Mouse (Mus musculus): ENCODE measurements around the gene Ltb. TPM values are rescaled to one million over a fixed set of nuclear protein-coding genes. Genes with fewer than 3 reads are reported as not detected.

The Ltb gene
- 1 to 10 TPM; 1.4 to 1.8 TPM for total RNA-seq (2021)

DNA sequence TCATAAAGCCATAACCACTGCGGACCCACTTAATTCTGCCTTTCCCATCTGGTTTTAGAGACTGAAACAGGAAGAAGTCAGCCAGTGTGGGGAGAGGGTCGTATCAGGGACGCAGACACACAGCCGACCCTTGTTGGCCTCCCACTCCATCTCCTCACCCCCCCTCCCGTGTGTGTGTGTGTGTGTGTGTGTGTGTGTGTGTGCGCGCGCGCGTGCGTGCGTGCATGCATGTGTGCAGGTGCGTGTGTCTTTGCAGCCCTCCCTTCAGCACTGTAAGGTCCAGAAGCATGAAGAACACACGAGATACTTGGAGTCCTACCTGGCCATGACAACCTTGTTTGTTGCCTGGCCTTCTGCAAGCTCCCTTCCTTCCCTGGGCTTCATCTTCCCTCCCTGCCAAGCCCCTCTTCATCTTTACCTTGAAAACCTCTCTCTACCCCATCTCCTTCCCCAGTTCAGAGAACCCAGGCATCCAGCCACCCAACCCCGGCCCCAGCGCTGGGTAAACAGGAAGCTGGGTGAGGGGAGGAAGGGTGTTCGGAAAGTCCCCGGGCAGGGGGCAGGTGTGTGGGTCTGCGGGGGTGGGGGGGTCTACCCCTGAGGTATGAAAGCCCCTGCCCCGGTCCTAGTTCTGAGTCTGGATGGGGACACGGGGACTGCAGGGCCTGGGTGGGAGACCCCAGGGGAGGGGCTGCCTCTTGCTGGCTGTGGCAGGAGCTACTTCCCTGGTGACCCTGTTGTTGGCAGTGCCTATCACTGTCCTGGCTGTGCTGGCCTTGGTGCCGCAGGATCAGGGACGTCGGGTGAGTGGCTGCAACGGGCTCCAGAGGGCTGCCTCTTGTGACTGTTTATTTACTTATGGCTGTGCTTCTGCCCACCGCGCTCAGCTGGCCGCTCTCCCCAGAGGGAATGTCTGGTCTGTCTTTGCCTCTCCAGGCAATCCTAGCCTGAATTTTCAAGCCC is at the start of gene Ltb:
Gene Ltb (plus strand): TSS at position 559 of the 963 bp plus-strand sequence.
- intact Hi-C loops (cut with DNase I), result loop anchor here (2.0 kb wide), 1 partner anchor 15 kb away; no protein-coding TSS in a partner anchor
- no peak for DNase-seq (ENCODE audit: low spot score)

DNA sequence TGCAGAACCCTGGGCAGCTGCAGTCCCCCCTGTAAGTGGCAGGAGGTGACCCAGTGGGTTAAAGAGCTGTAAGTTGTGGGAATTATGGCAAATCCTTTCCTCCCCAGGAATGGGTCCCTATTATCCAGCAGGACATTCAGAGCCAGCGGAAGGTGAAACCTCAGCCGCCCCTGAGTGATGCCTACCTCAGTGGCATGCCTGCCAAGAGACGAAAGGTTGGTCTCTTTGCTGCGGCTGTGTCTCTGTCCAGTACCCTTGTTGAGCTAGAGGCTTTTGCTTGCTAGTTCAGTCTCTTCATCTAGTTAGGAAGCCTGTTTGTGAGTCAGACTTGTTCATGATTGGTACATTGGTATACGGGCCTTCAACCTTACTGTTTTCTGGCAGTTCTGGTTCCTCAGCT is 48.1 kb upstream of the Ltb start:
- intact Hi-C loops (cut with DNase I), result no loop called here
- no peak for DNase-seq (ENCODE audit: low spot score)

DNA sequence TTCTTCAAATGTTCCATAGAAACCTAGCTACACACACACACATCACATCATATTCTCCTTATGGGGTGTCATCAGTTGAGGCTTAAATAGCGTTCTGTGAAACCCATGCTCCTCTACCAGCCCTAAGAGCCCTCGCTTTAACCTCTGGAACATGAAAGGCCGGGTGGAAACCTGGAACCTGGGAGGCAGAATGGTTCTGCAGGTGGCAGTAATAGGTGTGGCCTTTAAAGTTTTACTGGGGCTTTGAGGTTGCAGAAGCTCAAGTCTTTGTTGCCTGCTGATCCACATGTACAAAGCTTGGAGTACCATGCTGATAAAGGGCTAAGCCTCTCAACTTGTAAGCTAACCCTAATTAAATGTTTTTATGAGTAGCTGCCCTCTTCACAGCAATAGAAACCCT is 46.9 kb upstream of the Ltb start:
- intact Hi-C loops (cut with DNase I), result no loop called here
- no peak for DNase-seq (ENCODE audit: low spot score)

DNA sequence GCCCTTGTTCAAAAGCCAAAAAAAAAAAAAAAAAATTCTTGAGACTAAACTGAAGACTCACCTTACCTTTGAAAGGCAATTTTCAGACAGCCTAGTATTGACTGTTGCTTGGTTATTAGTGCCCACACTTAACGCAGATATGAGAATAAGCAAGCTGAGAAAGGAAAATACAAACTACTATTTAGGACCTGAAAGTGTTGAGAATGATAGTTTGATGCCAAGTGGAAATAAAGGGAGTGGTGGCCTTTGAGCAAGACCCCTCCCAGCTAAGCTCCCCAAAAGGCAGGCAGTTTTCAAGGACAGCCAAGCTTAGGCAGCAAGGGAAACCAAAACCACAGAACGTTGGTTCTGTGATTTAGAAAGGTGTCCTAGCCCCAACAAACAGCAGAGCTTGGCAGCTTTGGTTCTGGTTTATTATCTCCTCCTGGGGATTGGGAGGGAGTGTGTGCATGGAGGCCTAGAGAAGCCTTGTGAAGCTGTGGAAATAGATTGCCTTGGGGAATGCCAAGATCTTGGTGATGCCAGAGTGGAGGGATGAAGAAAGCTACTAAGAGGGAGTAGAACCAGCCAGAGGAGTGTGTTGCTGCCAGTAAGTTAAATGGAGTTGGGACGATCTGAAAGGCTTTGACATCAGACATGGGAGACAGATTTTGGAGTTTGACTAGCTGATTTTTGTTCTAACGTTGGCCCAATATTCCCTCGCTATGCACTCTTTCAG is 46.2 kb upstream of the Ltb start:
- intact Hi-C loops (cut with DNase I), result no loop called here

DNA sequence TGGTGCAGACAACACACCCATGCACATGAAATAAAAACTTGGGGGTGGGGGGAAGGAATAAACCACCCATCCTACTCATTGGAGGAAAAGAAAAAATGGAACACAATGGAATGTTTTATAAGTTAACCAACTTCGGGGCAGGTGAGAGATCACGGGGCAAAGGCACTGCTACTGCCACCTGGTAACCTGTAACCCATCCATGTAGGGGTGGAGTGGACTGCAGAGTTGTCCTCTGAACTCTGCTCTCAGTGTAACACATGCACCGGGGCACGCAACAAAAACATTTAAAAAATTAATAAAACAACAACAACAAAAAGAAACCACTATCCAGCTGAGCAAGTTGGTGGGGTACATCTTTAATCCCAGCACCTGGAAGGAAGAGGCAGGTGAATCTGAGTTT is 42.1 kb upstream of the Ltb start:
- intact Hi-C loops (cut with DNase I), result no loop called here
- DNase-seq (ENCODE audit: low spot score), result no peak

More for the DNA sequence above, 46.2 kb upstream of the Ltb start:
- DNase-seq (ENCODE audit: low spot score), result no peak

DNA sequence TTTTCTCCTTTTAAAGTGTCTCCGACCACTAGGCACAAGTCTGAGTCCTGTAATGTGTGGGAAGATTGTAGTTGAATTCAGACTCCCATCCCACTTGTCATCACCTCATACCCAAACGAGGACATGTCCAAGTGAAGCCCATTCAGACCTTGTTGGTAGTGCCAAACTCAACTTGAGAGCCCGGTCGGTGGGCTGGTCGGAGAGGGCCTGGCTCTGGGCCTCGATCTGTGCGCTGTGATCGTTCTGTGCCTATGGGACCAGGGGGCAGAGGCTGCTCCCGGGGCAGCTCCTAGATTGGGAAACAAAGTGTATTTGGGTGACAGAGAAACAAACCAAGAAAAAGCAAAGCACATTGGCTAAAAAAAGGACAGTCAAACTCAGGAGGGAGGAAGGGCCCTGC is 41.2 kb upstream of the Ltb start:
- intact Hi-C loops (cut with DNase I), result no loop called here
- no peak for DNase-seq (ENCODE audit: low spot score)

DNA sequence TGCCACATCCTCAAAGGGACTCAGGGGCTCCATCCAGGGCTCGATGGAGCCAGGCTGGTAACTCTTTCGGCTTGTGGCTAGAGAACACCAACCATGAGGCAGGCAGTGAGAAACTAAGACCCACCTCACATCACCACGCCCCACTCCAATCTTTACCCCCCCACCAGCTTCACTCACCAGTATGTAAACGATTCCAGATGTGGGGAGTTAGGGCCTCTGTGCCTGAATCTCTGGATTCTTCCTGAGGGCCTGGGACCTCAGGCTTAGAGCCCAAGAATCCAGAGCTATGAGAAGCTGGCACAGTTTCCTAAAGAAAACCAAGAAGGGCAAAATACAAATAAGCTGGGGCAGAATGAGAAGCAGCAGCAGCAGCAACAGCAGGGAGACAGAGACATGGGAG is 40.3 kb upstream of the Ltb start:
- intact Hi-C loops (cut with DNase I), result no loop called here
- no peak for DNase-seq (ENCODE audit: low spot score)

DNA sequence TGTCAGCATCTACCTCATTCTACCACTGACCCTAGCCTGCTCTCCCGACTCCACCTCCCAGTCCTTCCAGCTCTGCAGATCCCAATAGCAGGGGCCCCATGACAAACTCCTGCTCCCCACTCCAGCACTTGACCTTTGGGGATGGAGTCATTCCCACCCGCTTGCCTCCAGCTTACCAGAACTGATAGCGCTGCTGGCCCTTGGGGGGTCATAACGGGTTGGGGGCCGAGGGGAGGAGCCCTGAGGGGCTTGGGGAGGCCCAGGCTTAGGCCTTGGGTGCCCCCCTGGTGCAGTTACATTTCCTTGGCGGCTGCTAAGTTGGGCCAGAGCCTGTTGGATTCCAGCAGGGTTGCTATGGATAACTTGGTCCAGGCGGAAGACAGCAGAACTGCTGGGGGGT is 39.6 kb upstream of the Ltb start:
- intact Hi-C loops (cut with DNase I), result no loop called here

DNA sequence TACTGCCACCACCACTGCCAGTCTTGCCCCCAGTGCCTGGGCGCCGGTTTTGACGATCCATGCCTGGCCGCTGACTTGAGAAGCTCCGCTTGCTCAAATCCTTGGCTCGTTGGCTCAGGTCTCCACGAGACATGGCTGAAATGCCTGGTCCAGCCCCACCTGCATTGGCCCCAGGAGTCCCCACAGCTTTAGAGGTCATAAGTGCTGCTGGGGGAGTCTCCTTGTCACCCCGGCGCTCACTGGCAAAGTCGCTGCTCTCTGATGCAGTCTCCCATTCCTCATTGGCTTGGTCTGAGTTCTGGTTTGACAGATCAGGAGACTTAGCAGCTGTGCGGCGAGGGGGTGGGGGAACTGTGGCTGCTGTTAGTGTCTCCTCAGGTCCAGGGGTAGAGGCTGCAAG is 38.8 kb upstream of the Ltb start:
- DNase-seq (ENCODE audit: low spot score), result no peak
- intact Hi-C loops (cut with DNase I), result no loop called here

More for the DNA sequence above, 39.6 kb upstream of the Ltb start:
- DNase-seq (ENCODE audit: low spot score), result no peak

DNA sequence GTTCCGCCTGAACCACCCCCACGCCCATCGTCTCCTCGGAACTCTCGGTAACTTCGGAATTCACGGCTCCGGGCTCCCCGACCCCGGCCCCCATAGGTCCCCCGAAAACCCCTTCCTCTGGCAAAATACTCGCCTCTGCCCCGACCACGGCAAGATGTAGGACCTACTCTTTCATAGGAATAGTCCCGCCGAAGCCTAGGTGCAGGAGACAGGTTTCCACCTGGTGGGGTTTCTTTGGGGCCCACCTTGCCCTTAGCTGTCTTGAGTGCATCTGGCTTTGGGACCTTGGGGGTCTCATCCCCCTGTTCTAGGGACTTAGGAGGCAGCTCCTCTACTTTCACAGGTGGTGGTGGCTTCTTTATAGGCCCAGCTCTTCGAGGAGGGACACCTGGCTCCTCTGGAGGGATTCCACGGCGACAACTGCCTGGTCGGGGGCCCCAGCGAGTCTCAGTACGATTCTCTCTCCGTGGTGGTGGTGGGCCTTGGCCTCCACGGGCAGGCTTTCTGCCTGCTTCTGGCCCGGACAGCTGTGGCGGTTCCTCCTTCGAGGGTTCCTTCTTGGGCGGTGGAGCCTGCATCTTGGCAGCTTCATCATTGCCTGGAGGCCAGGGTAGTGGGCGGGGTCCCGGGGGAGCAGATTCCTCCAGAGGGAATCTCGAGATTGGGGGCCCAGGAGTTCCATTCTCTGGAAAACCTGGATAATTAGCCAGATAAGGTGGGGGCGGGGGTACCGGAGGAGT is 37.6 kb upstream of the Ltb start:
- intact Hi-C loops (cut with DNase I), result no loop called here
- DNase-seq (ENCODE audit: low spot score), result no peak

DNA sequence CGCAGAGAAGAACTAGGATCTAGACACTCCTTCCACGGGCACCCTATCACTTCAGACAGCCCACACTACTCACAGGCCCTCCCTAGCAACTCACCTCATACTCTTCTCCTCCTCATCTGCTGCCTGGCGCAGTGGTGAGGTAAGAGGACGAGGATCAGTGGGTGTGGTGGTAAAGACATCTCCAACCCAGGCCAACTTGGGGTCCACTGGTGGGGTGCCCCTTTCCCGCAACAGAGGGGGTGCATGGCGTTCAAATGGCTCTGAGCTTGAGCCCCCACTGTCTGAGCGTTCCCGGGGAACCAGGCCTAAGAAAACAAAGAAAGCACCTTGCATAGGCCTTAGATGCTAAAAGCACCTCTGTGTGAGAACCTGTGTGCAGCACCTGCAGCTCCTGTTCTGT is 37.0 kb upstream of the Ltb start:
- intact Hi-C loops (cut with DNase I), result no loop called here
- no peak for DNase-seq (ENCODE audit: low spot score)

DNA sequence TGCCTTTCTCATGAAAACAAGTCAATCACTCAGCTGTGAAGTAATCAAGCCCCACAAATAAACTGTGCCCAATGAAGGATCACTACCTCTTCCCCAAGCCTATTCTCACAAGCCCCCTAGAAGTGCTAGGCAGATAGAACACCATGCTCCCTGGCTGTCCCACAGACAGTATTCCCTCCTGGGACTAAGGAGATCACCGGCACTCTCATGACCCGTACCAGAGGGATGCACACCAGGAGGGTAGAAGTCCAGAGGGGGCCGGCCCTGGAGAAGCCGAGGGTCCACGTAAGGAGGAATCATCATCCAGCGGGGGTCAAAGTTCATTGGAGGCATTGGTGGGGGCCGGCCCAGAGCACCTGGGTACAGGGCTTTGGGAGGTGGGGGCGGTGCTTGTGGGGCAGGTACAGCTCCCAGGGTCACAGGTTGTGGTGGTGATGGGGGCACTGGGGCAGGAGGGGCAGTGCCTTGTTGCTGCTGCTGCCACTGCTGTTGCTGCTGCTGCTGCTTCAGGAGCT is 36.5 kb upstream of the Ltb start:
- DNase-seq (ENCODE audit: low spot score), result no peak
- intact Hi-C loops (cut with DNase I), result no loop called here

DNA sequence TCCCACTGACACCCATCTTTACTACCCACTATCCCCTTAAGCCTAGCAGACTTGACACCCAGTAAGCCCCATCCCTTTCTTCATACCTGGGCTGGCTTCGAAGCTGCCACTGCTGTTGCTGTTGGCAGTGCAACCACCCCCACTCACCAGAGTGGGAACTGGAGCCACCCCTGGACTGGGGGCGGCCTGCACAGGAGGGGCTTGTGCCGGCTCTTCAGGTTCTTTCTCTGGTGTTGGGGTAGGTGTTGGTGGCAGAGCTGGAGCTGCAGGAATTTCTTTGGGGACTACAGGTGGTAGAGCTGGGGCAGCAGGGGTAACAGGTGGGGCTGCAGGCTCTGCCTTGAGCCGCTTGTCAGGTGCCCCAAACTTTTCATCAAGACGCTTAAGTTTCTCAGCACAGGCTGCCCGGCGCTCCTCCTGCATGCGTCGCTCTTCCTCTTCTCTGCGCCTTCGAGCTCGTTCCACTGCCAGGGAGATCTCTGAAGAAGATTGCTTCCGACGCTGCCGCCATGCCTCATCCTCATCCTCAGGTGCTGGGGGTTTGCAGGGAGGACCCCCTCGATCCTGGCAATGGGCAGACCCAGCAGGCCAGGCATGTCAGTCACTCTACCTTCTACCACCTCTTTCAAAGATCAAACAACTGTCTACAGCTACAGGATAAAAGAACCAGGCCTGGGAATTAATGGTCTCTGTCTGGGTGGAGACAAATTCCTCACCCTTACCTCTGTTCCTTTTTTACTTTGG is 35.2 kb upstream of the Ltb start:
- intact Hi-C loops (cut with DNase I), result no loop called here
- no peak for DNase-seq (ENCODE audit: low spot score)

DNA sequence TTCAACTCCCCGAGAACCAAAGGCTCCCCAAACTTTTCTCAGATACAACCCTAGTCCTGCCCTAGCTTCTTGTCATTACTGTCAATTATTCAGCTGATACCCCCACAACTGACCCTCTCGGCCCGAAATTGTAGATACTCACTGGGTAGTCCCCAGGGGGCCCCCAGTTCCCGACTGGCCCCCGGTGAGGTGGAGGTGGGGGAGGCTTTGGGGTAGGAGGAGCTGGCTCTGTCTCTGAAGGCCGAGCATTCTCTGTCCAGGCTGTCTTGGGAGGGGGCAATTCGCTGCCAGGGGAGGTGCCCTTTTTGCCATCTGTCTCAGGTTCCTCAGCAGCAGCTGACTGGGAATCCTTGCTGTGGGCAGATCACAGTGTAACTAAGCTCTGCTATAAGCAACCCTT is 34.6 kb upstream of the Ltb start:
- DNase-seq (ENCODE audit: low spot score), result no peak
- intact Hi-C loops (cut with DNase I), result loop anchor here (5.0 to 10.0 kb wide), 2 partner anchors 37 to 955 kb away; partner anchors contain the start of genes Csnk2b, Gpank1 and Tap2

DNA sequence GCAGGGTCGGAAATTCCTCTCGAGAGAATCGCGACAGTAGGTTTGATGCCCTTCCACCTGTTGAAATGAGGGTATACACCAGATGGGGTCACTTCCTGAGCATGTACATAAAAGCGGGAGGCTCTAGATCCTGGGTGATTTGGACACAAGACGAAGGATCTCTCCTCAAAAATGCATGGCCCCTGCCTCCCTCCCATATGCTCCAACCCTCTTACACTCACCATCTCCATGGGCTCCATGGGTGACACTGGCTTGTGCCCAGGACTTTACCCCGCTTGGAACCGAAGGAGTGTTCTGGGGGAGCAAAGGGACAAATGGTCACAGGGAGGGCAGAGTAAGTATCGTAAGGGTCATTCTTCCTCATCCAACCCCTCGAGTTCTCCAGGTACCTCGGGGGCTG is 32.8 kb upstream of the Ltb start:
- intact Hi-C loops (cut with DNase I), result loop anchor here (5.0 to 10.0 kb wide), 2 partner anchors 39 to 957 kb away; partner anchors contain the start of genes Csnk2b, Gpank1 and Tap2
- no peak for DNase-seq (ENCODE audit: low spot score)

DNA sequence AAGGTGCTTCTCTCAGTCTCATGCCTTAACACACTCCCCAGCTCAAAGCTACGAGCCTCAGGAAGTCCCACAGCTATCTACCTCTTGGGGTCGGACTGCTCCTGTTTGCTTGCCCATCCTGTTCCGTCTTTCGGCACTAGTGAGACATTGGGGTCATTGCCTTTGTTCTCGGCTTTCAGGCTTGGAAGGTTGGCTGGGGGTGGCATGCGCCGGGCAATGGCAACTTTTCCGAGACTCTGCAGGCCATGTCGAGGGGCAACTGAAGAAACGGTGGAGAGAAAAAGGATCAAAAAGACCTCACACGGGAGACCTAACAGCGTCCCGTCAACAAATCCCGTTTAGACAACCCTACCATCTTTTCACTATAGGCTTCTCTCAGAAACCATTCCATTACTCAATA is 32.1 kb upstream of the Ltb start:
- DNase-seq (ENCODE audit: low spot score), result no peak
- intact Hi-C loops (cut with DNase I), result loop anchor here (2.0 to 10.0 kb wide), 3 partner anchors 23 to 957 kb away; partner anchors contain the start of genes Csnk2b, Gpank1 and Tap2

DNA sequence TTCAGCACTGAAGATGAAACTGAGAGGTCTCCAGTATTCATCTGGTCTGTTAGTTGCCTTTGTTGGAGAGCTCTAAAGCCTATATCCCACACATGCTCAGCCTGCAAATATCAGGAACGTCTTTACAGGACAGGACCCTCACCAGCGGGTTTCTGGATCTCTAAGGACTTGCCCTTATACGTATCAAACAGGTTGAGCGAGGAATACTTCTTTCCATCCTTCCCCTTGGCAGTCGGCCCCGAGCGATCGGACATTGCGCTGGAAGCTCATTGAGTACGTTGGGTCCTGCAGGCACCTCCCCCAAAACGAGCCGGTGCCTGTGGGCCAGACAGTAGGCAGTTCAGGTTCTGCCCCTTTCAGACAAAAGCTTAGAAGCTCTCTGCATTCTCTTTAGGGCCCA is 31.5 kb upstream of the Ltb start:
- DNase-seq (ENCODE audit: low spot score), result no peak

DNA sequence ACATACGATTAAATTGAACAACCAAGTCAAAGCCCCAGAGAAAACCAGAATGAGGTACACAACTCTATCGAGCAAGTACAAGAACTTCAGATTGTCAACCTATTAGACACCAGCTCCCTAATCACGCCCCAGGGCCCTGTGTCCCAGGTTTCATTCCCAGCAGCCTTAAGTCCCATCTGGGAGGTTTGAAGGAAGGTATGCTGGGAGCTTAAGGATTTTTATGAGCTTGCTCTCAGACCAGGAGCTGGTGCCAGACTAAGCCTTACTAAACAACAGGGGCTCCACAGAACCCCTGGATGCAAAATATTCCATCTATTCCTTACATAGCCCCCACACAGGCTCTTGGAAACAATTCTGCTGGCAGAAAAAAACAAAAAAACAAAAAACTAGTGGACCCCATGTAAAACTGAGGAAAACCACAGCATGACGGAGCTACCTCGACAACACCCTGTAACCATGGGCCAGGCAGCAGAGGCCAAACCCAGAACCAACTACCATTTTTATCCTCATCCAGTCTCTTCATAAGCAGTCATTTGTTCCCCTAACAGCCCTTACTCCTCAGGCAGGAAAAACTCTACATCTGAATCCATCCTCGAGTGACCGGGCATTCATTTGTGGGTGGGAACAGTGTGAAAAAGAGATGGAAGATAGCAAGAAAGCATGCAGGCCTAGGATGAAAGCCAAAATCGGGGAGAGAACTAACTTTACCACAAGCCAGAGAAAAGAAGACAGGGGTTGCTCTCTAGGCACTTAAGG is 30.7 kb upstream of the Ltb start:
- DNase-seq (ENCODE audit: low spot score), result no peak
- intact Hi-C loops (cut with DNase I), result loop anchor here (2.0 to 10.0 kb wide), 3 partner anchors 25 to 959 kb away; partner anchors contain the start of genes Csnk2b, Gpank1 and Tap2

More for the DNA sequence above, 31.5 kb upstream of the Ltb start:
- intact Hi-C loops (cut with DNase I), result loop anchor here (2.0 to 10.0 kb wide), 3 partner anchors 24 to 958 kb away; partner anchors contain the start of genes Csnk2b, Gpank1 and Tap2
